Mouse (Mus musculus) neural tube, embryonic 11.5 days (tissue): Measurements from ENCODE around the gene Slc6a1. TPM values are rescaled to one million over a fixed set of nuclear protein-coding genes. Genes with fewer than 3 reads are reported as not detected.
A peak's percentile ranks its signal among the peaks of the same experiment; 100 is the strongest.
"Not testable (repeated sequence)": the region's sequence is repeated elsewhere in the genome, so short reads cannot be mapped to it uniquely, and the experiment has no call there.

Source experiments
- ATAC-seq: fragments of 200-750 bp; cut with Nextera tagmentation; 2 replicates; pipeline ENCODE4 v1.8.0; 2017; ENCODE audit warnings: moderate number of reproducible peaks, mild to moderate bottlenecking, moderate TSS enrichment, moderate library complexity; ENCODE audit not compliant: insufficient read depth, low FRiP score, low TSS enrichment
- DNase-seq: peaks from one replicate; pipeline ENCODE4 v3.0.0-alpha.2; 2015; ENCODE audit warnings: low spot score
- H3K27ac ChIP-seq: fragments of 300-500 bp; sonication (generic); 2 replicates; pipeline ENCODE4 v1.5.1; 2014; ENCODE audit warnings: low read depth, mild to moderate bottlenecking, low read length
- H3K27me3 ChIP-seq: fragments of 300-500 bp; sonication (generic); 2 replicates; pipeline ENCODE4 v1.6.1; 2014; ENCODE audit warnings: mild to moderate bottlenecking, low read length, mixed read lengths; ENCODE audit not compliant: control insufficient read depth, insufficient read depth
- H3K36me3 ChIP-seq: fragments of 300-500 bp; sonication (generic); 2 replicates; pipeline ENCODE4 v1.6.1; 2014; ENCODE audit warnings: mild to moderate bottlenecking, low read length, moderate library complexity, mixed read lengths; ENCODE audit not compliant: control insufficient read depth, insufficient read depth
- H3K4me1 ChIP-seq: fragments of 300-500 bp; sonication (generic); 2 replicates; pipeline ENCODE4 v1.6.1; 2014; ENCODE audit warnings: low read length, mixed read lengths; ENCODE audit not compliant: control insufficient read depth, insufficient read depth
- H3K4me2 ChIP-seq: fragments of 300-500 bp; sonication (generic); 2 replicates; pipeline ENCODE4 v1.6.1; 2014; ENCODE audit warnings: low read depth, mild to moderate bottlenecking, moderate library complexity
- H3K4me3 ChIP-seq: fragments of 300-500 bp; sonication (generic); 2 replicates; pipeline ENCODE4 v1.5.1; 2014; ENCODE audit warnings: low read depth, low read length
- H3K9ac ChIP-seq: fragments of 300-500 bp; sonication (generic); 2 replicates; pipeline ENCODE4 v1.6.1; 2014; ENCODE audit warnings: mild to moderate bottlenecking, low read length
- H3K9me3 ChIP-seq: fragments of 300-500 bp; sonication (generic); 2 replicates; pipeline ENCODE4 v1.6.1; 2016; ENCODE audit warnings: low read length; ENCODE audit not compliant: control insufficient read depth
- WGBS: fragments of 180-500 bp; shearing (Covaris S2); extraction: QIAGEN DNeasy Blood & Tissue Kit; methylation state at CpG from one replicate; pipeline ENCODE4 v1.1.7; 2014; 5-methylcytosine and 5-hydroxymethylcytosine counted together
- polyA plus RNA-seq: library from polyadenylated mRNA; unstranded; fragments of >200 nt; fragmentation: Nextera tagmentation; extraction: Ambion mirVana; gene quantifications from 2 replicates; pipeline ENCODE4 v1.2.1, GENCODE M21; 2014

The Slc6a1 gene
- polyA plus RNA-seq, 1 experiment from 2014 or later: 11.5 TPM

DNA sequence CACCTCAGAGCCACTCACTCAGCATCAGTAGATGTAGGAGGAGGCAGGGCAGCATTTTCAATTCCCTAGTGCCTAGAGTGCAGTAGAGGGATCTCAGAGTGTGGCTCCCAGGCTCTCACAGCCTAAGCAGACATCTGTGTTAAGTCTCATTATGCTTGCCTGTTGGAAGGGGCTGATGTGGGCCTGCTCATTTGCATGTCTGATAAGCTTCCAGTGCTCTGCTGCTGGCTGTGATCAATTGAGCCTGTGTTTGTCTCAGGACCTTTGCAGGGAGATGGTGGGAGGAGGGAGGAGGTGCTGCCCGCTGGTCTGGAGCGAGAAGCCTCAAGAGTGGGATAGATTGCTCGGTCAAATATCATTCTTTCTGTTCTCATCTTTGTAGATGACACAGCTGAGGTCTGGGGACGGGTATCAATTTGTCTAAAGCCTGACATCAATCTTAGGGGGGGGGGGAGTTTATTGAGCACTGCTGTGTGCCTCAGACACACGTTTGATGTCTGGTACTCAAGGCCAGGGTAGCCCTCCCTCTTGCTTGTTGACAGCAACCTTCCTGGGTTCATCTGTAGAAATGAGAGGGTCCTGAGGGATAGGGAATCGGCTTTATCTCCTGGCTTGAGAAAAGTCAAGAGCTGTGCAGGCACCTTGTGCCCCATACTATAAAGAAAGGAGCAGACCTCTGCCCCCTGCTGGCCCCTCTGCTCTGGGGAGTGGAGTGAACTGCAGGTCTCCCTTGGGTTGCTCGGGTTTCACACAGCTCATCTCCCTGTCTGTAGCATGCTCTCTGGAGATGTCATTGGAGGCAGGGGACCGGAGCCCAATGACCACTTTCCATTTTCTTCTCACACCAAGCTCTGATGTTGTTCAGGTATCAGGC, 47.4 kb downstream of the Slc6a1 start:
- H3K27ac ChIP-seq: no peak overlapping the region
- peak; percentile 45 for DNase-seq
- no peak overlapping the region for H3K4me2 ChIP-seq
- no peak overlapping the region for H3K9ac ChIP-seq
- no peaks in the 10 kb centered on the region for H3K36me3 ChIP-seq
- H3K27me3 ChIP-seq: no peaks in the 10 kb centered on the region
- H3K4me3 ChIP-seq: no peak overlapping the region
- no peaks in the 10 kb centered on the region for H3K4me1 ChIP-seq
- WGBS: 44% methylated on average over 8 of the region's 8 CpGs
- no peaks in the 10 kb centered on the region for H3K9me3 ChIP-seq
- ATAC-seq: peak; percentile 50

DNA sequence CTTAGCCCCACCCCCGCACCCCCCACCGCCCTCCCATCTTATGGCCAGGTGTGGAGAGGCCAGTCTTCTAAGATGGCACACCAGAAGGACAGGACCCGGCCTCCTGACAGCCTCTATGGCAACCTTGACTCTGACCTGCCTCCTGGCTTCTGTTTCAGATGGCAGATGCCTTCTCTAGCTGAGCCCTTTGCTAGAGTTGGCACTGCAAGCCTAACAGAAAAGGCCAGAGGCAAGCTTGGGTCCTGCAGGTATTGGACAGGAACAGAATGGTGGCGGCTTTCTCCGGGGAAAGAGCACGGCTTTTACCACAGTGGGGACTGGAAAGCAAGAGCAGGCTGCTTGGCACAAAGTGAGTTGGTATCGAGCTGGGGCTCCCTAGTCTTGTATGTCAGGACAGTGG, 49.5 kb downstream of the Slc6a1 start:
- Histone ChIP-seq H3K9ac (no peak overlapping the region), H3K27ac (no peak overlapping the region), H3K4me3 (no peak overlapping the region), H3K4me2 (no peak overlapping the region), H3K9me3 (no peaks in the 10 kb centered on the region), H3K27me3 (no peaks in the 10 kb centered on the region), H3K36me3 (no peaks in the 10 kb centered on the region), H3K4me1 (no peaks in the 10 kb centered on the region)
- no peak for ATAC-seq
- WGBS: 89% methylated on average over 7 of the region's 7 CpGs
- DNase-seq: no peak

DNA sequence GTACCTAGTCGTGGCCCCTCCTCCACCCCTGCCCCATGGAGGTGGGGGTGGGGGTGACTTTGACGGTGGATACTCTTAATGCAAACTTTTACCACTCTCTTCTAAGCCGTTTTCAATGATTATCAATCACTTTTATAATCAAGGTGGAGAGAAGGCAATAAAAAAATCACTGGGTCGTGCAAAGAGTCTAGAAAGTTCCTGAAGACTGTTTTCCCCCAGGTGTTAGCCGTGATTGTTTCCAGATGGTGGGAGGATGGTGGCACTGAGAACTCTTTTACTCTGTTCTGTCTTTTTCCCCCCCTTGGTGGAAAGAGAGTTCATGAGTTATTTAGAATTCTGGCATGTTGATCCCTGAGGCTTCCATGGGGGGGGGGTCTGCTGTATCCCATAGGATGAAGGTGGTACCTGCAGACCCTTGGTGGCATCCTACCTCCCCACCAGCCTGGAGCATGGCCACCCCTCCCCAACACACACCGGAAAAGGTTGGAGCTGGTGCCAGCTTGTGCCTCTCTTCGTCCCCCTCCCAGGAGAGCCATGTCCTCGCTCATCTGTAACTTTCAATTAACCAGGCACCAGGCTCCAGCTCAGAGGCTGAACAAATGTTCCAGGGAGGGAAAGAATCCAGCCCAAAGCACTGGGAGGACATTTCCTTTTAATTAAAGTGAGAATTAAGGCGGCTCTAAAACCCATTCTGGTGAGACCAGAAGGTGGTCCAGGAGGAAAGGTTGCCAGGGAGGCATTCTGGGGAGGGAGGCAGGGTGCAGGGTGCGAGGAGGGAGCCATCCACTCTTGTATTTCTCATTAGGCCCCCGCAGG, 53.9 kb downstream of the Slc6a1 start:
- H3K36me3 ChIP-seq: no peaks in the 10 kb centered on the region
- H3K27me3 ChIP-seq: no peaks in the 10 kb centered on the region
- H3K9ac ChIP-seq: no peak overlapping the region
- H3K9me3 ChIP-seq: no peaks in the 10 kb centered on the region
- H3K4me3 ChIP-seq: no peak overlapping the region
- 52% methylated on average over 11 of the region's 11 CpGs for WGBS
- ATAC-seq: no peak
- no peak overlapping the region for H3K27ac ChIP-seq
- H3K4me1 ChIP-seq: no peaks in the 10 kb centered on the region
- H3K4me2 ChIP-seq: no peak overlapping the region
- DNase-seq: no peak

GRCm38 (mm10) chr6:114336944-114337215, 54.4 kb downstream of the Slc6a1 start:
- Histone ChIP-seq H3K4me3 (no peak overlapping the region), H3K9ac (no peak overlapping the region), H3K9me3 (no peaks in the 10 kb centered on the region), H3K4me1 (no peaks in the 10 kb centered on the region), H3K27ac (no peak overlapping the region), H3K4me2 (no peak overlapping the region), H3K27me3 (no peaks in the 10 kb centered on the region), H3K36me3 (no peaks in the 10 kb centered on the region)
- DNase-seq (no peak), ATAC-seq (no peak)
- 56% methylated on average over 1 of the region's 1 CpGs for WGBS

GRCm38 (mm10) chr6:114341381-114341780, 58.9 kb downstream of the Slc6a1 start:
- not testable (repeated sequence) for H3K27me3 ChIP-seq, H3K36me3 ChIP-seq, H3K4me2 ChIP-seq, H3K4me1 ChIP-seq, H3K27ac ChIP-seq, H3K9ac ChIP-seq, H3K4me3 ChIP-seq, DNase-seq, H3K9me3 ChIP-seq, ATAC-seq

GRCm38 (mm10) chr6:114343740-114344139, 61.3 kb downstream of the Slc6a1 start:
- Histone ChIP-seq H3K36me3 (no peaks in the 10 kb centered on the region), H3K9me3 (no peaks in the 10 kb centered on the region), H3K27ac (no peak overlapping the region), H3K27me3 (no peaks in the 10 kb centered on the region), H3K4me3 (no peak overlapping the region), H3K9ac (no peak overlapping the region), H3K4me1 (peaks cover 6% of the 10 kb centered on the region; the same call in 1 of the 2 replicates), H3K4me2 (no peak overlapping the region)
- WGBS: 24% methylated on average over 3 of the region's 3 CpGs
- DNase-seq: peak; percentile 52
- 0 out of 2 replicates have a peak, but pooled peaks have one; percentile 38 for ATAC-seq

GRCm38 (mm10) chr6:114345156-114345555, 62.7 kb downstream of the Slc6a1 start:
- Histone ChIP-seq H3K36me3 (no peaks in the 10 kb centered on the region), H3K27me3 (no peaks in the 10 kb centered on the region), H3K9ac (no peak overlapping the region), H3K4me1 (peaks cover 6% of the 10 kb centered on the region; the same call in 1 of the 2 replicates), H3K4me3 (no peak overlapping the region), H3K27ac (no peak overlapping the region), H3K4me2 (no peak overlapping the region), H3K9me3 (no peaks in the 10 kb centered on the region)
- WGBS: 54% methylated on average over 4 of the region's 4 CpGs
- DNase-seq (peak; percentile 60), ATAC-seq (no peak)

GRCm38 (mm10) chr6:114347831-114348754, 65.7 kb downstream of the Slc6a1 start:
- Histone ChIP-seq H3K36me3 (no peaks in the 10 kb centered on the region), H3K4me2 (no peak overlapping the region), H3K27me3 (no peaks in the 10 kb centered on the region), H3K9me3 (no peaks in the 10 kb centered on the region), H3K9ac (no peak overlapping the region), H3K27ac (no peak overlapping the region), H3K4me1 (peaks cover 6% of the 10 kb centered on the region; the same call in 1 of the 2 replicates), H3K4me3 (no peak overlapping the region)
- 50% methylated on average over 13 of the region's 13 CpGs for WGBS
- peak; percentile 47 for DNase-seq
- no peak for ATAC-seq
